Mouse (Mus musculus) liver, embryonic 14.5 days (tissue): Measurements from ENCODE around the gene Odf3b. TPM values are rescaled to one million over a fixed set of nuclear protein-coding genes. Genes with fewer than 3 reads are reported as not detected.

Experiments used
- ATAC-seq: fragments of 200-750 bp; cut with Nextera tagmentation; 2 replicates; pipeline ENCODE4 v1.8.0; 2017; ENCODE audit warnings: moderate number of reproducible peaks, mild to moderate bottlenecking, moderate library complexity; ENCODE audit not compliant: insufficient read depth
- DNase-seq, 3 experiments: peaks; one replicate each; pipeline ENCODE4 v3.0.0-alpha.2; 2012 to 2013; ENCODE audit warnings: low read depth in 3 of 3, low spot score in 3 of 3
- H3K27ac ChIP-seq: fragments of 300-500 bp; sonication (generic); 2 replicates; pipeline ENCODE4 v1.5.1; 2014; ENCODE audit warnings: moderate library complexity, mild to moderate bottlenecking, control low read depth, inconsistent platforms
- H3K27me3 ChIP-seq: fragments of 300-500 bp; sonication (generic); 2 replicates; pipeline ENCODE4 v1.6.1; 2014; ENCODE audit warnings: mild to moderate bottlenecking, low read length, moderate library complexity; ENCODE audit not compliant: control insufficient read depth, insufficient read depth
- H3K36me3 ChIP-seq: fragments of 300-500 bp; sonication (generic); replicated peaks from 2 replicates; pipeline ENCODE4 v1.6.1; 2014; ENCODE audit warnings: low read depth; ENCODE audit not compliant: control insufficient read depth, insufficient read depth
- H3K4me1 ChIP-seq, 2 experiments: fragments of 200-500 bp in 1 of 2; fragments of 300-500 bp in 1 of 2; sonication (generic) in 1 of 2; replicated peaks; 2 replicates each; pipeline ENCODE4 v1.6.1; 2012 to 2014; ENCODE audit warnings: antibody characterized with exemption in 1 of 2, inconsistent platforms in 1 of 2, low read length in 1 of 2; ENCODE audit not compliant: control insufficient read depth in 2 of 2, insufficient read depth in 2 of 2
- H3K4me2 ChIP-seq: fragments of 300-500 bp; sonication (generic); 2 replicates; pipeline ENCODE4 v1.6.1; 2014; ENCODE audit warnings: low read depth, mild to moderate bottlenecking, control low read depth, moderate library complexity
- H3K4me3 ChIP-seq, 2 experiments: fragments of 200-500 bp in 1 of 2; fragments of 300-500 bp in 1 of 2; sonication (generic) in 1 of 2; 2 replicates each; pipeline ENCODE4 v1.5.1; 2012 to 2014; ENCODE audit warnings: low read depth in 2 of 2, low read length in 2 of 2, mild to moderate bottlenecking in 2 of 2, control low read depth in 1 of 2, inconsistent platforms in 1 of 2, moderate library complexity in 1 of 2; ENCODE audit not compliant: insufficient read depth in 1 of 2
- H3K9ac ChIP-seq: fragments of 300-500 bp; sonication (generic); replicated peaks from 2 replicates; pipeline ENCODE4 v1.6.1; 2014; ENCODE audit warnings: mild to moderate bottlenecking, control low read depth, moderate library complexity
- H3K9me3 ChIP-seq: fragments of 300-500 bp; sonication (generic); 2 replicates; pipeline ENCODE4 v1.6.1; 2016; ENCODE audit warnings: low read length, mixed read lengths; ENCODE audit not compliant: control insufficient read depth
- CTCF ChIP-seq: IDR thresholded peaks from 2 replicates; pipeline ENCODE4 v1.5.1; 2016; ENCODE audit warnings: antibody characterized with exemption, low read depth, control low read depth
- EP300 ChIP-seq: IDR thresholded peaks from 2 replicates; pipeline ENCODE4 v1.6.1; 2016; ENCODE audit warnings: antibody characterized with exemption, low read depth
- WGBS: fragments of 180-500 bp; shearing (Covaris S2); extraction: QIAGEN DNeasy Blood & Tissue Kit; methylation state at CpG from one replicate; pipeline ENCODE4 v1.1.7; 2014; ENCODE audit not compliant: insufficient replicate concordance; 5-methylcytosine and 5-hydroxymethylcytosine counted together
- polyA plus RNA-seq, 2 experiments: library from polyadenylated mRNA; depleted of rRNA in 1 of 2; stranded (reverse) in 1 of 2; unstranded in 1 of 2; fragments of >200 nt; fragmentation: Nextera tagmentation in 1 of 2; extraction: Ambion mirVana in 1 of 2; gene quantifications; 2 replicates each; pipeline versions ENCODE4 v1.2.1 to v1.2.3; 2012 to 2014

Gene Odf3b
- polyA plus RNA-seq, 2 experiments = 0.57 to 0.76 TPM

DNA sequence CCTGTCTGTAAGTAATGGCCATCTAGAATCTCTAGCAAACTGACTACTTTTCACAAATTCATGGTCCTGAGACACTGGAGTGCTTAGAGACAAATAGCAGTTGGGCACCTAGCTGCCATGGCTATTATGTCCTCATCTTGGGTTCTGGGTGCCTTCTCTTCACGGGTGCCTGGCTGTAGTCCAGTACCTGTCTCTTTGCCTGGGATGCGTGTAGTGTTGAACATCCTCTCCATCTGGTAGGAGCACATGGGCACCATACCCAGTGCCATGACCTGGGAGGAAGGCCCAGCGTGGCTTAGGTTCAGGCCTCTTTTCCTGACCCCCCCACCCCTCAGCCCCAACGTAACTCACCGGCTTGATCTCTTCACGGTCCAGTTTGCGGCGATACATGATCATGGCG lies 42.9 kb upstream of the Odf3b start:
- WGBS = 85% methylated on average over 9 of the region's 9 CpGs
- no peaks in the 10 kb centered on the region for H3K27me3 ChIP-seq
- no peak overlapping the region for H3K4me3 ChIP-seq
- H3K9ac ChIP-seq = no peak overlapping the region
- no peaks in the 10 kb centered on the region for H3K9me3 ChIP-seq
- TF ChIP-seq EP300 = no peak
- TF ChIP-seq CTCF = no peak
- DNase-seq (no peak), ATAC-seq (no peak)
- no peak overlapping the region for H3K4me2 ChIP-seq
- no peak overlapping the region for H3K27ac ChIP-seq
- H3K4me1 ChIP-seq = 0 out of 4 replicates have a peak, but pooled peaks cover 0 to 4% of the 10 kb centered on the region in 2 experiments
- H3K36me3 ChIP-seq = no peaks in the 10 kb centered on the region; the same call in 1 of the 2 replicates

DNA sequence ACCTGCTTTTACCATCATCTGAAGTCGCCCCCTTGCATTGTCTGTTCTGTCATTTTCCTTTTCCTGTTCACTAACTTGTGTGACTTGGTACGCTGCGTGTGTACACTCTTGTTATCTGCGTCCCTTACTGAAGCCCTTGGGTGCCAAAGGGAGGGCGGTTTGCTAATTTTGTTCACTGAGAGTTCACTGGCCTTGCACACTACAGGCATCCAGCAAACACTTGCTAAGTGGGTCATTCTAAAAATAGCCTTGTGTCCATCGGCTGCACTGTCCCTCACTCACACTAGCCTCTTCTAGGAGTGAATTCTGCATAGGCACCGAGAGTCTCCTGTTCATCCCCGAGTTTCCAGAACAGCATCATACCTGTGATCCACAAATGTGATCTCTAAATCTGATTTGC lies 36.2 kb upstream of the Odf3b start:
- no peak overlapping the region for H3K27ac ChIP-seq
- H3K36me3 ChIP-seq = no peaks in the 10 kb centered on the region
- no peak for ATAC-seq
- no peak for DNase-seq
- TF ChIP-seq EP300 = no peak
- H3K4me1 ChIP-seq = no peaks in the 10 kb centered on the region
- H3K9me3 ChIP-seq = no peaks in the 10 kb centered on the region
- no peak overlapping the region for H3K4me2 ChIP-seq
- 65% methylated on average over 8 of the region's 8 CpGs for WGBS
- H3K4me3 ChIP-seq = no peak overlapping the region
- H3K27me3 ChIP-seq = no peaks in the 10 kb centered on the region
- H3K9ac ChIP-seq = no peak overlapping the region

DNA sequence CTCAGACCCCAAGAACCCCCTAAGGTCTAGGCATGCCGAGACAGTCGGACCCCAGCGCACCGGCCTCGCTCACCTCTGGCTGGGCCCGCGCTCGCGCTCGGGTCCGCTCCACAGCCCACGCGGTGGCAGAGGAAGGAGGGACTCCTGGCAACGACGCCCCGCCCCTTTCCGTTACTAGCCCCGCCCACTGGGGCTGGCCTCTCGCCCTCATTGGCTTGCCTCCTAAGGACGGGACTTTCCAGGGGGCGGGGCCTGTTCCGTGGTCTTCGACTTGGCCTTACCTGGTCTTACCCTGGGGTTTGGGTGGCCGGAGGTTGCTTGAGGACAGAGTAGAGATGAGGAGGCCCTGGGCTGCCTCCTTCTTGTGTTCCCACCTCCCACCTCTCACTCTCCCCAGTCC lies 31.0 kb upstream of the Odf3b start, which contains the start of gene Syce3:
Syce3 (minus strand) TSS at position 386 of the 400 bp plus-strand sequence.
- Histone ChIP-seq H3K4me3 (no peak within 1 kb of the TSS), H3K9me3 (no peaks in the 10 kb centered on the region), H3K27ac (no peak within 1 kb of the TSS), H3K36me3 (no peaks in the 10 kb centered on the region), H3K9ac (no peak within 1 kb of the TSS), H3K4me1 (no peaks in the 10 kb centered on the region), H3K4me2 (no peak within 1 kb of the TSS), H3K27me3 (no peaks in the 10 kb centered on the region)
- TF ChIP-seq CTCF = no peak
- no peak for TF ChIP-seq EP300
- 72% methylated on average over 24 of the region's 24 CpGs for WGBS
- ATAC-seq (no peak), DNase-seq (no peak)

DNA sequence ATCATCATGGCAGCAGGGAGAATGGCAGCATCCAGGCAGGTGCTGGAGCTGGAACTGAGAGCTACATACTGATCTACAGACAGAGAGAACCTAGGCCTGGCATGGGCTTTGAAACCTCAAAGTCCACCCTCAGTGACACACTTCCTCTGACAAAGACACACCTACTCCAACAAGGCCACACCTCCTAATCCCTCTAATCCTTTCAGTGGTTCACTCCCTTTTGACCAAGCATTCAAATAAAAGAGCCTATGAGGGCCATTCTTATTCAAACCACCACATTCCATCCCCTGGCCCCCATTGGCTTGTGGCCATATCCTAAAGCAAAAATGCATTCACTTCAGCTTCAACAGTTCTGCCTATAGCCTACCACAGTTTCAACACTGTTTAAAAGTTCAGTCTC lies 27.6 kb upstream of the Odf3b start:
- Histone ChIP-seq H3K27ac (no peak overlapping the region), H3K9me3 (no peaks in the 10 kb centered on the region)

DNA sequence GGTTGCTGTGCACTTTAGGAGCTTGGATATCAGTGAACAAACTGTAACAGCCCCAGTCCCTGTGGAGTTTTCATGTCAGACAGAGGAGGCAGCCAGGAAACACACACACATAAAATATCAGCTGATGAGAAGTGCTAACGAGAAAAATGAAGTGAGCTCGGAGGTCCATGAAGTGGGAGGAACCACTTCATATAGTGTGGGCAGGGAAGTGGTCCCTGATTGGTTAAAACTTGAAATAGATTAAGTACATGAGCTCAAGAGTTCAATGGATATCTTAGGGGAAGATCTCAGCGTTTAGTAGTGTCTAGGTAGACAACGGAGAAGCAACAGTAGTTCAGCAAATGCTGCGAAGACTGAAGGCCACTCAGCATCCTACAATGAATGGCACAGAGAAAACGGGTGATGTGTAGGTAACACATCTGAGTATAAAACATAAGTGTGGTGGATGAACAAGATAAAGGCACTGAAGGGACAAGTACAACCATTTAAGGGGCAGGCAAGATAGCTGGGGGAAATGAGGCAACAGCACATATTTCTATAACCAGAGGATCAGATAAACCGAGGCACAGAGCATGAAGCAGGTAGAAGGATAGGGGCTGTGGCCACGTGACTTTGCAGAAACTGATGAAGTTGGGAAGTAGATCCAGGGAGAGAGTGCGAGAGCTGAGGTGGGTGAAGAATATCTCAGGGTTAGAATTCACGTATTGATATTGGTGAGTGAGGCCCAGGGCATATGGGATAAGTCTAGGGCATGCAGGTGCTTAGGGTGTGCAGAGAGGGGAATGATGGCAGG lies 25.9 kb upstream of the Odf3b start:
- no peak overlapping the region for H3K27ac ChIP-seq
- H3K9me3 ChIP-seq = no peaks in the 10 kb centered on the region
- H3K36me3 ChIP-seq = no peaks in the 10 kb centered on the region
- 0 out of 4 replicates have a peak, but pooled peaks cover 0 to 2% of the 10 kb centered on the region in 2 experiments for H3K4me1 ChIP-seq
- H3K4me3 ChIP-seq = no peak overlapping the region
- no peaks in the 10 kb centered on the region for H3K27me3 ChIP-seq
- TF ChIP-seq CTCF (no peak), EP300 (no peak)
- WGBS = 60% methylated on average over 10 of the region's 10 CpGs
- no peak overlapping the region for H3K9ac ChIP-seq
- no peak for ATAC-seq
- DNase-seq = no peak
- no peak overlapping the region for H3K4me2 ChIP-seq

More for the DNA sequence above, 27.6 kb upstream of the Odf3b start:
- H3K36me3 ChIP-seq = no peaks in the 10 kb centered on the region
- H3K4me1 ChIP-seq = no peaks in the 10 kb centered on the region
- H3K4me3 ChIP-seq = no peak overlapping the region
- DNase-seq (no peak), ATAC-seq (no peak)
- no peak overlapping the region for H3K9ac ChIP-seq
- TF ChIP-seq CTCF = no peak
- TF ChIP-seq EP300 = no peak
- H3K4me2 ChIP-seq = no peak overlapping the region
- no peaks in the 10 kb centered on the region for H3K27me3 ChIP-seq
